ENCODE assay signal across 10 mouse cellular contexts in the genomic region with DNA sequence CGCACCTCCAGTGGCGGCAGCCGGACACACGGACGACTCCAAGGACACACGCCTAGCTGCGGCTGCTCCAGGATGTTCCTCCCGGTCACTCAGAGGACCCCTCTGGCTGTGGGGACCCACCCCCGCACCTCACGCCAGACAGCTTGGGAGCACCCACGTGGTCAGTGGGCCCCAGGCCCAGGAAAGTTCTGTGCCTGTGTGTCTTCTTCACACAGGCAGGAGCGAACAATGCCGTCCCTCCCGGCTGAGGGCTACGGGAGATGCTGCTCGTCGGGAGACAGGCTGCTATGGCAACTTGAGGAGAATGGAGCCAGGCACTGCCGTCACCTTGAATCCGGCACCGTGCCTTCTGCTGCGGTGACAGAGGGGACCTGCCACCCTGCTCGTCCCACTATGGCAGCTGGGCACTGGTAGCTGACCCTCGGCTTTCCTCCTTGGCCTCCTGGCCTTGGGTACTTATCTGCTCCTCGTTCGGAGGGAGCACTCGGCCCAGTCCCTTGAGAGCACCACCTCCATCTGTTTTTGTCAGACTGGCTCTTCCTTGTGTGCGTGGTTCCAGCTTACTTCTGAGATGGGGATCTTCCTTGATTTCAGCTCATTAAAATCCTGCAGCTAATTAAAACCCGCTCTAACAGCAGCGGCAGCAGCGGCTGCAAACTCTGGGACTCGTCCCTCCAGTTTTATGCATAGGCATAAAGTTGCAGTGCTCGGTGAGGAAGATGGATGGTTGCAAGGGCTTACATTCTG. TPM values are rescaled to one million over a fixed set of nuclear protein-coding genes. Genes with fewer than 3 reads are reported as not detected.
A peak's percentile ranks its signal among the peaks of the same experiment; 100 is the strongest.
DNase-seq lines count a peak whose midpoint lies in the region.
"Had no signal": no experiment of that assay in that cellular context is flagged by ENCODE, and none has a peak within 500 bp of the region (broad histone marks: within the 10 kb centered on the region; RNA-seq: fewer than 3 reads in every experiment).

No protein-coding gene starts in this region.

- H3K9me3 ChIP-seq in embryonic facial prominence, embryonic 10.5 days: peaks cover 10% of the 10 kb centered on the region; the same call in 1 of the 2 replicates
- H3K9me3 ChIP-seq in limb, embryonic 10.5 days (replicated peaks): no peaks in the 10 kb centered on the region; the same call in 1 of the 2 replicates

- H3K27ac ChIP-seq in embryonic facial prominence, embryonic 10.5 days (replicated peaks): peak overlapping the region; percentile 59
- H3K27ac ChIP-seq in limb, embryonic 10.5 days: peak overlapping the region; percentile 73

- 72% methylated on average over 32 of the region's 32 CpGs for WGBS in embryonic facial prominence, embryonic 10.5 days
- whole genome bisulfite sequencing in limb, embryonic 10.5 days: 66% methylated on average over 32 of the region's 32 CpGs

- H3K4me1 ChIP-seq in embryonic facial prominence, embryonic 10.5 days: peaks cover 42% of the 10 kb centered on the region
- peaks cover 55% of the 10 kb centered on the region for H3K4me1 ChIP-seq in limb, embryonic 10.5 days

- H3K36me3 ChIP-seq in embryonic facial prominence, embryonic 10.5 days (replicated peaks): no peaks in the 10 kb centered on the region
- H3K36me3 ChIP-seq in limb, embryonic 10.5 days: no peaks in the 10 kb centered on the region

- no peaks in the 10 kb centered on the region for H3K27me3 ChIP-seq in embryonic facial prominence, embryonic 10.5 days (replicated peaks; ENCODE audit: low read depth, poor library complexity, severe bottlenecking)
- H3K27me3 ChIP-seq in limb, embryonic 10.5 days (ENCODE audit: low read depth, poor library complexity, severe bottlenecking): no peaks in the 10 kb centered on the region

- DNase-seq in adrenal gland, adult (ENCODE audit: inconsistent age in 2 of 2, low spot score in 1 of 2): peak; percentile 18 to 45
- DNase-seq in adrenal gland, postnatal 25 days: no peak
- DNase-seq in left cerebral cortex, postnatal 4 days: peak; percentile 50
- no peak for DNase-seq in left cerebral cortex, adult 8-10 months (ENCODE audit: low spot score in 2 of 2)
- DNase-seq in embryonic facial prominence, embryonic 10.5 days (ENCODE audit: low spot score): peak; percentile 22
- DNase-seq in limb, embryonic 10.5 days (ENCODE audit: low spot score): no peak
- no peak for DNase-seq in spleen, postnatal 14 days (ENCODE audit: low spot score in 2 of 2)
- no peak for DNase-seq in gastrocnemius, postnatal 14 days
- DNase-seq: cerebellum, adult 9-11 months had no signal

- intact Hi-C loops in left cerebral cortex, postnatal 4 days (cut with DNase I): no loop called here
- intact Hi-C loops in gastrocnemius, postnatal 14 days (cut with DNase I; ENCODE audit: low total_unique reads): no loop called here

- no peak overlapping the region for H3K4me3 ChIP-seq in embryonic facial prominence, embryonic 10.5 days
- H3K4me3 ChIP-seq in limb, embryonic 10.5 days: no peak overlapping the region

RNA-seq across cellular contexts. Expression of a gene that starts 59.2 kb away (rescaled TPM):
- 4.6 and 6.7 TPM in 2 replicates for total RNA-seq in adrenal gland, postnatal 25 days (2021)
- total RNA-seq in left cerebral cortex, postnatal 4 days (2021): 10 to 100 TPM; 13.4 to 14.4 TPM
- total RNA-seq in left cerebral cortex, adult 8-10 months (2022): 10 to 100 TPM; 14.6 to 19.4 (median 17.7) TPM
- 5.8 and 7.6 TPM in 2 replicates for polyA plus RNA-seq in embryonic facial prominence, embryonic 10.5 days (2016; fragmentation: Nextera tagmentation; extraction: Ambion mirVana)
- polyA plus RNA-seq in limb, embryonic 10.5 days (2016; fragmentation: Nextera tagmentation; extraction: Ambion mirVana): 2.6 and 3.3 TPM in 2 replicates
- under 1 TPM; 0.13 to 0.66 TPM for total RNA-seq in gastrocnemius, postnatal 14 days (2021)
- polyA plus RNA-seq: inflammation-experienced regulatory T-cells, adult 6 months had no signal

Comparison
In these comparisons a context has a peak if more than half of its experiments do, and no peak if none do; other contexts are left out.
1. DNase-seq: peak in adrenal gland, adult (2 of 2), left cerebral cortex, postnatal 4 days (single experiment) and embryonic facial prominence, embryonic 10.5 days (single experiment); none in adrenal gland, postnatal 25 days (single experiment), left cerebral cortex, adult 8-10 months (0 of 2), limb, embryonic 10.5 days (single experiment), spleen, postnatal 14 days (0 of 2) and gastrocnemius, postnatal 14 days (single experiment).